Comparison of ENCODE assay signal across 21 mouse cellular contexts in the genomic region with DNA sequence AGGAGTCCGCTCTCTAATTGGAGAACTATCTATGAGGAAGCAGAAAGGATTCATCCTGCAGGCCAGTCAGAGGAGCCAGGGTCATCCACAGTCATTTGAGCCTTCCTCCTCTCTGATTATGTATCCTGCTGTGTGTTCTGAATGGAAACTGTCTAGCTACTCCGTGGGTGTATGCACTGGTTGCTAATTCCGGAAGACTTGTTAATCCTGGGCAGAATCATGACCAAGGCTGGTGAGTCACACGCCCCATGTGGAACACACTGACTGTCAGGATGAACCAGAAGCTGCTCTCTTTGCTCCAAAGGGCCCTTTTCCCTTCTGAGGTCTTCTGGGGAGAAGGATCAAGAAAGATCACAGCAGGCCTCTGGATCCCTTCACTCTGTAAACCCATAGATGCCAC. TPM values are rescaled to one million over a fixed set of nuclear protein-coding genes. Genes with fewer than 3 reads are reported as not detected.
DNase-seq lines count a peak whose midpoint lies in the region; ATAC-seq and TF ChIP-seq lines count a peak whose summit lies in the region.
"Had no signal": no experiment of that assay in that cellular context is flagged by ENCODE, and none has a peak within 500 bp of the region (broad histone marks: within the 10 kb centered on the region; RNA-seq: fewer than 3 reads in every experiment).

No protein-coding gene starts in this region.

- no peak overlapping the region for H3K9ac ChIP-seq in kidney, postnatal 0 days (ENCODE audit: low read depth, low read length)
- H3K9ac ChIP-seq: liver, embryonic 12.5 days; stomach, embryonic 15.5 days had no signal

- no peak for TF ChIP-seq CTCF in kidney, postnatal 0 days (IDR thresholded peaks at IDR 0.05; ENCODE audit: low read depth)
- no peak for TF ChIP-seq CTCF in bone marrow macrophage, adult 2 months (IDR thresholded peaks at IDR 0.05; ENCODE audit: low read depth, low read length)

- H3K4me2 ChIP-seq in kidney, postnatal 0 days (ENCODE audit: low read length): no peak overlapping the region
- H3K4me2 ChIP-seq: liver, embryonic 12.5 days; stomach, embryonic 15.5 days had no signal

- H3K27me3 ChIP-seq in kidney, postnatal 0 days (ENCODE audit: insufficient read depth, low read length): no peaks in the 10 kb centered on the region
- H3K27me3 ChIP-seq: liver, embryonic 12.5 days; stomach, embryonic 15.5 days had no signal

- H3K36me3 ChIP-seq in kidney, postnatal 0 days (ENCODE audit: insufficient read depth, low read length): no peaks in the 10 kb centered on the region
- H3K36me3 ChIP-seq: G1E; liver, embryonic 12.5 days; stomach, embryonic 15.5 days had no signal

- peak overlapping the region; percentile 14; the same call in 1 of the 2 replicates for H3K27ac ChIP-seq in kidney, postnatal 0 days
- H3K27ac ChIP-seq in bone marrow macrophage, adult 2 months (ENCODE audit: insufficient read depth, low read depth, low read length): peak overlapping the region; percentile 64
- H3K27ac ChIP-seq: layer of hippocampus, adult 2 months; liver, embryonic 12.5 days; stomach, embryonic 15.5 days had no signal

- TF ChIP-seq POLR2A in bone marrow macrophage, adult 2 months (IDR thresholded peaks at IDR 0.05; ENCODE audit: borderline replicate concordance, low read depth, low read length): no peak

- no peak for ATAC-seq in kidney, postnatal 0 days (replicated peaks; ENCODE audit: low FRiP score, low read depth)
- ATAC-seq: hindbrain, embryonic 16.5 days; liver, embryonic 12.5 days had no signal

- no peaks in the 10 kb centered on the region for H3K9me3 ChIP-seq in kidney, postnatal 0 days (replicated peaks; ENCODE audit: low read length)
- H3K9me3 ChIP-seq: G1E; liver, embryonic 12.5 days; stomach, embryonic 15.5 days had no signal

- peak; percentile 39 for DNase-seq in adrenal gland, postnatal 25 days
- DNase-seq in adrenal gland, postnatal 4 days (ENCODE audit: low spot score in 2 of 2): no peak
- DNase-seq in kidney, postnatal 0 days (ENCODE audit: low spot score): no peak
- no peak for DNase-seq in kidney, postnatal 14 days
- DNase-seq in 416B (ENCODE audit: low read depth): peak; percentile 58
- no peak for DNase-seq in urinary bladder, adult 2 months (ENCODE audit: low spot score)
- no peak for DNase-seq in testis, postnatal 10 days (ENCODE audit: low spot score)
- DNase-seq: adrenal gland, postnatal 14 days; B cell, adult 2 months; cerebellum, adult 18-20 months; heart, adult 18-20 months; heart, postnatal 10 days; kidney, adult 8-10 months; lung, postnatal 36 days; midbrain, embryonic 14.5 days had no signal

- WGBS in kidney, postnatal 0 days: 69% methylated on average over 4 of the region's 4 CpGs

- H3K4me3 ChIP-seq in kidney, postnatal 0 days (replicated peaks; ENCODE audit: low read depth, low read length): no peak overlapping the region
- no peak overlapping the region for H3K4me3 ChIP-seq in bone marrow macrophage, adult 2 months (ENCODE audit: insufficient read depth, low read length)
- H3K4me3 ChIP-seq: layer of hippocampus, adult 2 months; liver, embryonic 12.5 days; stomach, embryonic 15.5 days had no signal

- H3K4me1 ChIP-seq in kidney, postnatal 0 days (replicated peaks; ENCODE audit: insufficient read depth, low read length): peaks cover 16% of the 10 kb centered on the region
- peaks cover 54% of the 10 kb centered on the region for H3K4me1 ChIP-seq in bone marrow macrophage, adult 2 months (ENCODE audit: control insufficient read depth, insufficient read depth, low read length)
- H3K4me1 ChIP-seq: stomach, embryonic 15.5 days had no signal

RNA-seq across cellular contexts. Expression of gene Ppp2r5a, which starts 35.5 kb away (rescaled TPM):
- total RNA-seq in adrenal gland, postnatal 25 days (2021): 162 and 192 TPM in 2 replicates
- total RNA-seq in adrenal gland, postnatal 4 days (2021): 100 to 1,000 TPM; 105 to 107 TPM
- 32.4 and 39.8 TPM in 2 replicates for polyA plus RNA-seq in kidney, postnatal 0 days (2015; fragmentation: Nextera tagmentation; extraction: Ambion mirVana)
- polyA plus RNA-seq in bone marrow macrophage, adult 2 months (2012; ENCODE audit: insufficient read depth, insufficient read length, missing spikeins): 113 and 117 TPM in 2 replicates
- polyA plus RNA-seq in urinary bladder, adult 2 months (2012; rRNA removed): 71.1 and 76.4 TPM in 2 replicates

Comparison
In these comparisons a context has a peak if more than half of its experiments do, and no peak if none do; other contexts are left out.
1. DNase-seq: peak in adrenal gland, postnatal 25 days (single experiment) and 416B (single experiment); none in adrenal gland, postnatal 4 days (0 of 2), kidney, postnatal 0 days (single experiment), kidney, postnatal 14 days (single experiment), urinary bladder, adult 2 months (single experiment) and testis, postnatal 10 days (single experiment).